Mouse (Mus musculus): ENCODE results near the gene Jam3. TPM values are rescaled to one million over a fixed set of nuclear protein-coding genes. Genes with fewer than 3 reads are reported as not detected.
"Not testable (repeated sequence)": the region's sequence is repeated elsewhere in the genome, so short reads cannot be mapped to it uniquely, and the experiment has no call there.

Gene Jam3
- polyA plus RNA-seq, 1 experiment from 2014 or later, result 46.3 TPM

DNA sequence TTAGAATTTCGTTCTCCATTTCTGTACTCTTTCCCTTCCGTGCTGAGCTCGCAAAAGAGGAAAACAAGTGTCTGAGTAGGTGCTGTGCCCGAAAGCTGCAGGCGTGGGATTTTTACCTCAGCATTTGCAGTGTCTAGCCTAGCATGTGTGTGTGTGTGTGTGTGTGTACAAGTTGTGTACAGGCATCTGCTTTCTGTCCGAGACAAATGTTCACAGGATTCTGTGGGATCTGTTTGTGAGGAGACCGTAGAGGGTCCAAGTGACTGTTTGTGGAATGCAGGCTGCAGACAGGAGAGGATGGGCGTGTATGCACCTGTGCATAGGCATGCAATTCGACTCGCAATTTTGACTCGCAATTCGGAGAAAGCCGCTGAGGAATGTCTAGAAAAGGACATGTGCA, 20.0 kb upstream of the Jam3 start:
- no peaks in the 10 kb centered on the region for H3K27me3 ChIP-seq (ENCODE audit: control insufficient read depth, insufficient read depth, low read depth, low read length)
- H3K4me1 ChIP-seq (ENCODE audit: control insufficient read depth, insufficient read depth, low read length), result peaks cover 8% of the 10 kb centered on the region
- H3K27ac ChIP-seq (ENCODE audit: low read length), result no peak overlapping the region
- no peak overlapping the region for H3K9ac ChIP-seq (ENCODE audit: low read depth, low read length)
- H3K4me3 ChIP-seq (ENCODE audit: low read depth, low read length), result no peak overlapping the region
- no peak for ATAC-seq
- H3K9me3 ChIP-seq (replicated peaks; ENCODE audit: control insufficient read depth, low read length, poor library complexity, severe bottlenecking), result no peaks in the 10 kb centered on the region
- H3K36me3 ChIP-seq (ENCODE audit: control insufficient read depth, insufficient read depth, low read length), result no peaks in the 10 kb centered on the region
- whole genome bisulfite sequencing, result 89% methylated on average over 13 of the region's 13 CpGs
- no peak overlapping the region for H3K4me2 ChIP-seq (ENCODE audit: low read length)

DNA sequence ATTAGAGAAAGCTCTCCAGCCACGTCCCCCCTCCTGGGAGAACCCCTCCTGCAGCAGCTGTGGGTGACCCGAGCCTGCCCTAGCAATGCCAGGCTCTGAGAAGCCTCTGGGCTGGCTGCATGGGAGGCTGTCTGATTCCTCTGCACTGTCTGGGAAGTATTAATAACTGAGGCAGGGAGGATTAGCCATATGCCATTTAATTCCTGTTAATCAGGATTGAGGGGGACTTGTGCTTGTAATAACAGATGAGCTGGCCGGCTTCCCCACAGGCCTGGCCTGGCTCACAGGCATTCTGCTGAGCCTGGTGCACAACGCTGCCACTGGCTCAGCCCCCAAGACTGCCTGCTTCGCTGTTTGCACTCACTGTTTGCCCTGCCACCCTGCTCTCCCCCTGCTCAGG, 18.9 kb upstream of the Jam3 start:
- no peak overlapping the region for H3K4me2 ChIP-seq (ENCODE audit: low read length)
- H3K4me3 ChIP-seq (ENCODE audit: low read depth, low read length), result no peak overlapping the region
- ATAC-seq, result peak; percentile 77
- H3K36me3 ChIP-seq (ENCODE audit: control insufficient read depth, insufficient read depth, low read length), result no peaks in the 10 kb centered on the region
- peak overlapping the region; percentile 31; the same call in 1 of the 2 replicates for H3K9ac ChIP-seq (ENCODE audit: low read depth, low read length)
- 1% methylated on average over 5 of the region's 5 CpGs for WGBS
- H3K27me3 ChIP-seq (ENCODE audit: control insufficient read depth, insufficient read depth, low read depth, low read length), result no peaks in the 10 kb centered on the region
- no peaks in the 10 kb centered on the region for H3K9me3 ChIP-seq (replicated peaks; ENCODE audit: control insufficient read depth, low read length, poor library complexity, severe bottlenecking)
- no peak overlapping the region for H3K27ac ChIP-seq (ENCODE audit: low read length)
- H3K4me1 ChIP-seq (ENCODE audit: control insufficient read depth, insufficient read depth, low read length), result peaks cover 8% of the 10 kb centered on the region

DNA sequence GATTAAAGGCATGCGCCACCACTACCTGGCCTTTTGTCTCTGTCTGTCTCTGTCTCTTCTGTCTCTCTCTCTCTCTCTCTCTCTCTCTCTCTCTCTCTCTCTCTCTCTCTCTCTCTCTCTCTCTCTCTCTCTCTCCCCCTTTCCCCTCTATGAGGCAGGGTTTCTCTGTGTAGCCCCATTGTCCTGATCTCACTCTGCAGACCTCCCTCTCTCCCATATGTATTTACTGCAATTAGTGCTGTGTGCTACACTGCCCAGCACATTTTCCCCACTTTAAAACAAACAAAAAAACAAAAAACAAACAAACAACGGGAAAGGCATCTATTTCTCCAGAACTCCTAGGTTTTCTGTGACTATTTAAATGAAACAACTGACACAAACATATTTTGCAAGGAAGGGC, 18.4 kb upstream of the Jam3 start:
- no peak overlapping the region for H3K27ac ChIP-seq (ENCODE audit: low read length)

DNA sequence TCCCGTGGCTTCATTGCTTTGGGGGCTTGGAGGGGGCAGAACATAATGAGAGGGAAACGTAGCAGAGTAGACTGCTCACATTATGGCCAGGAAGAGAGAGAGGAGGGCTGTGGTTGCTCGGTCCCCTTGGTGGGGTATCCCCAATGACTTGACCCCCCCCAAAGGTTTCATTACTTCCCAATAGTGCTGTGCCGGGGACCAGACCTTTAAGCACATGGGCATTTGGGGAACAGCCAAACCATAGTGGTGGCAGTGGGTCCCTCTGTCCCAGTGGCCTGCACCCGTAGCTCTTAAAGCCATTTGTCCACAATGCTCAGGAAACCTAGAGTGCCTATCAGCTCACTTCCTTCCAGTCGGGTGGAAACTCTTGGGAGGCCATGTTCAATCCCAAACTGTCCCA, 17.6 kb upstream of the Jam3 start:
- Histone ChIP-seq H3K9ac (ENCODE audit: low read depth, low read length) (no peak overlapping the region), H3K9me3 (replicated peaks; ENCODE audit: control insufficient read depth, low read length, poor library complexity, severe bottlenecking) (no peaks in the 10 kb centered on the region), H3K4me1 (ENCODE audit: control insufficient read depth, insufficient read depth, low read length) (peaks cover 8% of the 10 kb centered on the region), H3K4me2 (ENCODE audit: low read length) (no peak overlapping the region), H3K36me3 (ENCODE audit: control insufficient read depth, insufficient read depth, low read length) (no peaks in the 10 kb centered on the region), H3K27ac (ENCODE audit: low read length) (no peak overlapping the region), H3K4me3 (ENCODE audit: low read depth, low read length) (no peak overlapping the region), H3K27me3 (ENCODE audit: control insufficient read depth, insufficient read depth, low read depth, low read length) (no peaks in the 10 kb centered on the region)
- ATAC-seq, result no peak
- 87% methylated on average over 6 of the region's 6 CpGs for WGBS

More for the DNA sequence above, 18.4 kb upstream of the Jam3 start:
- WGBS, result 60% methylated on average over 2 of the region's 2 CpGs
- Histone ChIP-seq H3K4me1 (ENCODE audit: control insufficient read depth, insufficient read depth, low read length) (peaks cover 8% of the 10 kb centered on the region), H3K27me3 (ENCODE audit: control insufficient read depth, insufficient read depth, low read depth, low read length) (no peaks in the 10 kb centered on the region), H3K4me3 (ENCODE audit: low read depth, low read length) (no peak overlapping the region), H3K36me3 (ENCODE audit: control insufficient read depth, insufficient read depth, low read length) (no peaks in the 10 kb centered on the region), H3K9ac (ENCODE audit: low read depth, low read length) (no peak overlapping the region), H3K9me3 (replicated peaks; ENCODE audit: control insufficient read depth, low read length, poor library complexity, severe bottlenecking) (no peaks in the 10 kb centered on the region), H3K4me2 (ENCODE audit: low read length) (no peak overlapping the region)
- ATAC-seq, result no peak

GRCm38 (mm10) chr9:27170726-27171125, 15.5 kb upstream of the Jam3 start:
- no peak overlapping the region for H3K4me3 ChIP-seq (ENCODE audit: low read depth, low read length)
- H3K27me3 ChIP-seq (ENCODE audit: control insufficient read depth, insufficient read depth, low read depth, low read length), result no peaks in the 10 kb centered on the region
- ATAC-seq, result no peak
- no peak overlapping the region for H3K9ac ChIP-seq (ENCODE audit: low read depth, low read length)
- 28% methylated on average over 3 of the region's 3 CpGs for WGBS
- H3K36me3 ChIP-seq (ENCODE audit: control insufficient read depth, insufficient read depth, low read length), result no peaks in the 10 kb centered on the region
- peaks cover 4% of the 10 kb centered on the region for H3K4me1 ChIP-seq (ENCODE audit: control insufficient read depth, insufficient read depth, low read length)
- no peaks in the 10 kb centered on the region for H3K9me3 ChIP-seq (replicated peaks; ENCODE audit: control insufficient read depth, low read length, poor library complexity, severe bottlenecking)
- H3K4me2 ChIP-seq (ENCODE audit: low read length), result no peak overlapping the region
- H3K27ac ChIP-seq (ENCODE audit: low read length), result no peak overlapping the region

- H3K4me1 ChIP-seq (ENCODE audit: control insufficient read depth, insufficient read depth, low read length), result no peaks in the 10 kb centered on the region
- no peaks in the 10 kb centered on the region for H3K27me3 ChIP-seq (ENCODE audit: control insufficient read depth, insufficient read depth, low read depth, low read length)
- no peaks in the 10 kb centered on the region for H3K36me3 ChIP-seq (ENCODE audit: control insufficient read depth, insufficient read depth, low read length)
- no peak for ATAC-seq
- WGBS, result 88% methylated on average over 1 of the region's 1 CpGs
- no peak overlapping the region for H3K4me2 ChIP-seq (ENCODE audit: low read length)
- H3K9me3 ChIP-seq (replicated peaks; ENCODE audit: control insufficient read depth, low read length, poor library complexity, severe bottlenecking), result no peaks in the 10 kb centered on the region
- H3K4me3 ChIP-seq (ENCODE audit: low read depth, low read length), result no peak overlapping the region
- no peak overlapping the region for H3K9ac ChIP-seq (ENCODE audit: low read depth, low read length)
- H3K27ac ChIP-seq (ENCODE audit: low read length), result no peak overlapping the region
Measured at GRCm38 (mm10) chr9:27166981-27167380, 11.8 kb upstream of the Jam3 start.

- no peak for ATAC-seq
- H3K27ac ChIP-seq (ENCODE audit: low read length), result no peak overlapping the region
Measured at GRCm38 (mm10) chr9:27165596-27165995, 10.4 kb upstream of the Jam3 start.

DNA sequence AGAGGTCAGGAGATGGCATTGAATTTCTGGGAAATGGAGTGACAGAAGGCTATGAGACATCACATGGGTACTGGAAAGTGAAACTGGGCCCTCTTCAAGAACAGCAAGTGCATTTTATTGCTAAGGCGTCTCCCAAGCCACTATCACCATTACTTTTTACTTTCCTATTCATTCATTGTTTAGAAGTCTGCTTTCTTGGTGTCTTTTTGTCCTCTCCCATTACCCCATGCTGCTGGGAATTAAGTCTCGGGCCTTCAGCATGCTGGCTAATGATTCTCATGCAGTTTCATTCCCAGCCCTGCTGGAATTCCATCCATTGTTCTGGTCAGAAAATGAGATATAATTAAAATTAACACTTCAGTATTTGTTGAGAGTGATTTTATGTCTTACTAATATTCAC, 9.7 kb upstream of the Jam3 start:
- ATAC-seq, result no peak
- 26% methylated on average over 2 of the region's 2 CpGs for WGBS
- Histone ChIP-seq H3K9ac (ENCODE audit: low read depth, low read length) (no peak overlapping the region), H3K4me3 (ENCODE audit: low read depth, low read length) (no peak overlapping the region), H3K36me3 (ENCODE audit: control insufficient read depth, insufficient read depth, low read length) (no peaks in the 10 kb centered on the region), H3K4me2 (ENCODE audit: low read length) (no peak overlapping the region), H3K4me1 (ENCODE audit: control insufficient read depth, insufficient read depth, low read length) (no peaks in the 10 kb centered on the region), H3K27ac (ENCODE audit: low read length) (no peak overlapping the region), H3K9me3 (replicated peaks; ENCODE audit: control insufficient read depth, low read length, poor library complexity, severe bottlenecking) (no peaks in the 10 kb centered on the region), H3K27me3 (ENCODE audit: control insufficient read depth, insufficient read depth, low read depth, low read length) (no peaks in the 10 kb centered on the region)

More at GRCm38 (mm10) chr9:27165596-27165995, 10.4 kb upstream of the Jam3 start:
- Histone ChIP-seq H3K4me2 (ENCODE audit: low read length) (no peak overlapping the region), H3K4me1 (ENCODE audit: control insufficient read depth, insufficient read depth, low read length) (no peaks in the 10 kb centered on the region), H3K36me3 (ENCODE audit: control insufficient read depth, insufficient read depth, low read length) (no peaks in the 10 kb centered on the region), H3K4me3 (ENCODE audit: low read depth, low read length) (no peak overlapping the region), H3K9me3 (replicated peaks; ENCODE audit: control insufficient read depth, low read length, poor library complexity, severe bottlenecking) (no peaks in the 10 kb centered on the region), H3K27me3 (ENCODE audit: control insufficient read depth, insufficient read depth, low read depth, low read length) (no peaks in the 10 kb centered on the region), H3K9ac (ENCODE audit: low read depth, low read length) (no peak overlapping the region)
- WGBS, result 84% methylated on average over 3 of the region's 3 CpGs

- not testable (repeated sequence) for H3K27me3 ChIP-seq (ENCODE audit: control insufficient read depth, insufficient read depth, low read depth, low read length); H3K27ac ChIP-seq (ENCODE audit: low read length); H3K4me2 ChIP-seq (ENCODE audit: low read length); ATAC-seq; H3K9ac ChIP-seq (ENCODE audit: low read depth, low read length); H3K4me3 ChIP-seq (ENCODE audit: low read depth, low read length); H3K36me3 ChIP-seq (ENCODE audit: control insufficient read depth, insufficient read depth, low read length); H3K4me1 ChIP-seq (ENCODE audit: control insufficient read depth, insufficient read depth, low read length); H3K9me3 ChIP-seq (replicated peaks; ENCODE audit: control insufficient read depth, low read length, poor library complexity, severe bottlenecking)
- 87% methylated on average over 5 of the region's 5 CpGs for WGBS
Measured at GRCm38 (mm10) chr9:27163661-27164060, 8.4 kb upstream of the Jam3 start.

DNA sequence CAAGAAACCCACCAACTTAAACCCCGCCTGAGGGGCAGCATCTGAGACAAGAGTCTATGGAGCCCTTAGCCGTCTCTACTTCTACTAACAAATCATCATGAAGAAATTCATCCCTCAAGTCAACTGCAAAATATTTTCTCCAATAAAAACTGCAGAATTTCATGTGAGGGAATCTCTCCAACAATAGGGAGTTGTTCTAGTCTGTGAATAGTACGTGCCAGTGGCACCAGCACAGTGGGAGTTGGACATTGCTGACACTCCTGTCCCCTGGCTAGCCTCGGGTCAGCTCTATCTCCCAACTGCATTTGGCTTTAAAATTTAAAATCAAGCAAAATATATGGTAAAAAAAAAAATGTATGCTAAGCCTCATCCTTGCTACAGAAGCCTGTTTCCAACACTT, 1.4 kb downstream of the Jam3 start:
- peak overlapping the region; percentile 71 for H3K4me2 ChIP-seq (ENCODE audit: low read length)
- H3K27me3 ChIP-seq (ENCODE audit: control insufficient read depth, insufficient read depth, low read depth, low read length), result no peaks in the 10 kb centered on the region
- ATAC-seq, result no peak
- no peak overlapping the region for H3K27ac ChIP-seq (ENCODE audit: low read length)
- H3K9me3 ChIP-seq (replicated peaks; ENCODE audit: control insufficient read depth, low read length, poor library complexity, severe bottlenecking), result no peaks in the 10 kb centered on the region
- peak overlapping the region; percentile 85 for H3K4me3 ChIP-seq (ENCODE audit: low read depth, low read length)
- peaks cover 41% of the 10 kb centered on the region for H3K4me1 ChIP-seq (ENCODE audit: control insufficient read depth, insufficient read depth, low read length)
- no peaks in the 10 kb centered on the region for H3K36me3 ChIP-seq (ENCODE audit: control insufficient read depth, insufficient read depth, low read length)
- 43% methylated on average over 4 of the region's 4 CpGs for WGBS
- peak overlapping the region; percentile 86 for H3K9ac ChIP-seq (ENCODE audit: low read depth, low read length)

All from midbrain, embryonic 16.5 days (tissue).